Mouse (Mus musculus) neutrophil, adult 5-6 weeks (primary cell): ENCODE results near the gene Rmi1. TPM values are rescaled to one million over a fixed set of nuclear protein-coding genes. Genes with fewer than 3 reads are reported as not detected.
"Not testable (repeated sequence)": the region's sequence is repeated elsewhere in the genome, so short reads cannot be mapped to it uniquely, and the experiment has no call there.

Experiments
- ATAC-seq: fragments of 151-379, 151-347 bp; 2 replicates; pipeline ENCODE4 v1.8.0; 2017; ENCODE audit warnings: mild to moderate bottlenecking, moderate TSS enrichment; ENCODE audit not compliant: insufficient number of reproducible peaks, poor library complexity, low FRiP score, severe bottlenecking; ENCODE audit errors: extremely low read depth
- total RNA-seq: library from RNA; stranded (forward); fragments of 200-1000 nt; gene quantifications from 2 replicates; pipeline ENCODE4 v1.2.3, GENCODE M21; 2017

Gene Rmi1
- 38.4 and 45.8 TPM in 2 replicates for total RNA-seq

- peak; percentile 86 for ATAC-seq
These were observed at the start of gene Rmi1 for GRCm38 (mm10) chr13:58402003-58402743. Gene Rmi1, plus strand, starts transcription at chr13:58402248.

DNA sequence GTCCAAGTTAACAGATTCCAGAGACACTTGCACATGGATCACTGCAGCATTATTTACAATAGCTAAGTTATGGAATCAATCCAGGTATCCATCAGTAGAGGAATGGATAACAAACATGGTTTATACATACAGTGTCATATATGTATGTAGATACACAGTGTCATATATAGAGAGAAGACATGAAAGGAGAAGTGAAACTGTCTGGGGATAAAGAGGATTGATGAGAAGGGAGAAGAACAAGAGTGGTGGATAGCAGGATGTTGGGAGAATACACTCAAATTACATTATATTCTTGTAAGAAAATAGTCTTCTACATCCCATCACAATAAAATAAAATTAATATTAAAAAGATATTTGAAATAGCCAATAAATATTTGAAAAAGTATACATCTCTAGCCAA, 49.1 kb upstream of the Rmi1 start:
- no peak for ATAC-seq

DNA sequence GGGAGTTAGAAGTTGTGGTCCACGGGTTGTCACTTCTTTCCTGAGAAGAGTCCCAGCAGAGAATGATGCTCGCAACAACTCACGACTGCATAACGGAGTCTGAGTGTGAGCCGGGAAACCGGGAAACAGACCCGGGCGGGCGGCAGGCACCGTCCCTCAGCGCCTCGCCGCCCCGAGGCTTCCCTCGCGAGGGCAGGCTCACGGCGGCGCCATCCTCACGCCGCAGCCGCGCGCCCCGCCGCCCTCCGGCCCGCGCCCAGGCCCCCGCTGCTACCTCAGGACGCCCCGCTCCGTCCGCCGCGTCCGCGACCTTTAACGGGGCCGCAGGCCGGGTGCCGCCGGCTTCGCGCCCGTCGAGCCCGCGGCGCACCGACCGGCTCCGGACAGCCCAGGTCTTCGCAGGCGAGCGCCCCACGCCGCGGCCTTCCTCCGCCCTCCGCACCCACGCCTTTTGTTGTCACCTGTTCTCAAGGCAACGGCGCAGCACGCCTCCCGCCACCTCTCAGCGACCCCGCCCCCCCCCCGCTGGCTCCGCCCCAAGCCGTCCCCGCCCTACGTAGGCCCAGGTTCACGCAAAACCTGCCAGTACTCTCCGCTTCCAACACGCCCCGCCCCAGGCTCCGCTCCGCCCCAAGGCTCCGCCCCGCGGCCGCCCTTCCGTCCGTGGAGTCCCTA, 43.3 kb upstream of the Rmi1 start, which contains the start of gene Kif27:
Gene Kif27, minus strand, starts transcription at position 494 of the 675 bp plus-strand sequence.
- peak; percentile 95 for ATAC-seq

DNA sequence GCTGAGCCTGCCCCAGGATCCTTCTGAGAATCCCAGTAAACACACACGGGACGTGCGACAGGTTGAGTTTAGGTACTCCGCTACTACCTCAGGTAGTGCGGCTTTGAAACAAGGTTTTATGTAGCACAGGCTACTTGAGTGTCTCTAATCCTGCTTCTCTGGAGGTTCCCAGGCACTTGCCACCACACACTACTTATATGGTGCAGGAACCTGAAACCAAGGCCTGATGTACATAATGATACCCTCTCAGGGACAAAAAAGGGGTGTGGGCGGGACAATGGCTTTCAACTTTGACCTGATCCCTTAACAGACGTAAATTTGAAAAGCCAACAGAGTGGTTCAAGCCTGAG, 42.8 kb upstream of the Rmi1 start:
- no peak for ATAC-seq

DNA sequence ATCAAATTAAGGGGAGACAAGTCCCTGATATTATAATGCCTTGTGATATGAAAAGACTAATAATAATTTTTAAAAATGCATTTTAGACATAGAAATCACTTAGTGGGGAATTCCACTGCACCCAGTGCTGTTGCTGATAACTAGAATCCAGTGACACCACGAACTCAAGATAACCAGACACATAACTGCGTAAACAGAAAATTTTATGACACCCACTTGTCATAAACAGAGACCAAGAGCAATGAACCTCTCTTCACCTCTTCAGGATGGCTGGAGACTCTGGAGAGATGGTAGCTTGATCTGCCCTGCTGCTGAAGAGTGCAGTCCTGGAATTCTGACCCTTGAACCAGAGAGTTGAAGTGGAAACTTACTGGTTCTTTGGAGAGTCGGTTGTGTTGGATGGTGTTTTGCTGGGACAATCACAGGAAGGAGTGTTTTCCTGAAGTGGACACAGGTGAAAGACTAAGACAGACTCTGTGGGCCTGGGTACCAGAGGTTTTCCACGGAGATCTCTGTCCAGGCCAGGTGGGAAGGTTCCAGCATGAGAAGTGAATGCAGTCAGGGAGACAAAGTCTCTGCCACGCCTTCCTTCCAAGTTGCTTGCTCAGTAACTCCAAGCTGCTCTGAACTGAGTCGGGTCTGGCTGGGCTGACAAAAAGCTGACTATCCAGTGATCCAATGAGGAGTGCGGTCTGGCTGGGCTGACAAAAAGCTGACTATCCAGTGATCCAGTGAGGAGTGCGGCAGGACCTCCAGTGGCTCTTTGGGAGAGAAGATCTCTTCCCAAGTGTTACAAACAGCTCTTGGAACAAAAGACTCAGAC, 37.5 kb upstream of the Rmi1 start:
- no peak for ATAC-seq

DNA sequence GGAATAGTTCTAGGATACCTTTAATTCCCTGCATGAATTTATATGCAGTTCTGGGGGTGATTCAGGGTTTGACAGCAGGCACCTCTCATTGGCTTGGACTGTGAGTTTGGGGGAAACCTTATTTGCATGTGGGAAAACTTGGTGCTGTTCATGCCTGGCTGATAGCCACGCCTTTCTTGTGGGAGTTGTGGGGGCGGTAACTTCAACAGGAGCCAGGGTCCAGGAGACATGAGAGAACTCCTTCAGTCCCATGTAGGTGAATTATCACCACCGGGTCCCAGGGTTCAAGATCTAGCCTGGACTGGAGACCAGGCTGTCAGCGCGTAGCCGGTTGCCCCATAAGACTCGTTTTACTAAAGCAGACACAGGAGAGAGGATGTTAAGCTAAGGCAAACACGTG, 36.9 kb upstream of the Rmi1 start:
- not testable (repeated sequence) for ATAC-seq

GRCm38 (mm10) chr13:58366373-58366772, 35.7 kb upstream of the Rmi1 start:
- no peak for ATAC-seq

DNA sequence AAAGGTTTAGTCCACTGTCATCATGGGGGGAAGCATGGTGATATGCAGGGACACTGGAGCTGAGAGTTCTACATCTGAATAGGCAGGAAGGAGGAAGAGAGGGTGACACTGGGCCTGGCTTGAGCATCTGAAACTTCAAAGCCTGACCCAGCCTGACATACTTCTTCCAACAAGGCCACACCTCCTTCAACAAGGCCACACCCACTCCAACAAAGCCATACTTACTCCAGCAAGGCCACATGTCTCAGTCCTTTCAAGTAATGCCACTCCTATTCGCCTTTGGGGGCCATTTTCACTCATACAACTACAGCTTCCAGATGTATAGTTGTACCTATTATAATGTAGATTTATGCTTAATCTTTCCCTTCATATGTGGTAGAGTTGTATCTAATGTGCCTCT, 34.4 kb upstream of the Rmi1 start:
- no peak for ATAC-seq

DNA sequence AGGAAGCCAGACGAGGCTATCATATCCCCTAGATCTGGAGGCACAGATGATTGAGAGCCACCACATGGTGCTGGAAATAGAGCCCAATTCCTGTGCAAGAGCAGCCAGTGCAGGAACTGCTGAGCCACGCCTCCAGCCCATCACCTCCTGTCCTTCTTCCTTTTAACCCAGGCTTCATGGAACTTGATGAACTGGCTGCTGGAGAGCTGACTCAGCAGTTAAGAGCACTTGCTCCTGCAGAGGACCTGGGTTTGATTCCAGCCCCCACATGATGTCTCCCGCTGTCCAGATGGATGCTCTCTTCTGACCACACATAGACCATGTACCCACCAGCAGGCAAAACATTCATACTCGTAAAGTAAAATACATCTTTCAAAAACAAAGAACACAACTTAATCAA, 33.2 kb upstream of the Rmi1 start:
- no peak for ATAC-seq

GRCm38 (mm10) chr13:58372278-58373152, 29.5 kb upstream of the Rmi1 start:
- no peak for ATAC-seq

GRCm38 (mm10) chr13:58373153-58373470, 28.9 kb upstream of the Rmi1 start:
- no peak for ATAC-seq

- no peak for ATAC-seq
These were observed 17.7 kb upstream of the Rmi1 start for GRCm38 (mm10) chr13:58384371-58384770.

- peak; percentile 20 for ATAC-seq
These were observed 17.1 kb upstream of the Rmi1 start, which contains the start of gene 2210016F16Rik for GRCm38 (mm10) chr13:58384779-58385546. Gene 2210016F16Rik, minus strand, starts transcription at chr13:58385225.

GRCm38 (mm10) chr13:58385547-58385920, 16.5 kb upstream of the Rmi1 start:
- ATAC-seq: no peak

GRCm38 (mm10) chr13:58387948-58388347, 14.1 kb upstream of the Rmi1 start:
- peak; percentile 84 for ATAC-seq

- no peak for ATAC-seq
These were observed 13.7 kb upstream of the Rmi1 start for GRCm38 (mm10) chr13:58388379-58388778.

DNA sequence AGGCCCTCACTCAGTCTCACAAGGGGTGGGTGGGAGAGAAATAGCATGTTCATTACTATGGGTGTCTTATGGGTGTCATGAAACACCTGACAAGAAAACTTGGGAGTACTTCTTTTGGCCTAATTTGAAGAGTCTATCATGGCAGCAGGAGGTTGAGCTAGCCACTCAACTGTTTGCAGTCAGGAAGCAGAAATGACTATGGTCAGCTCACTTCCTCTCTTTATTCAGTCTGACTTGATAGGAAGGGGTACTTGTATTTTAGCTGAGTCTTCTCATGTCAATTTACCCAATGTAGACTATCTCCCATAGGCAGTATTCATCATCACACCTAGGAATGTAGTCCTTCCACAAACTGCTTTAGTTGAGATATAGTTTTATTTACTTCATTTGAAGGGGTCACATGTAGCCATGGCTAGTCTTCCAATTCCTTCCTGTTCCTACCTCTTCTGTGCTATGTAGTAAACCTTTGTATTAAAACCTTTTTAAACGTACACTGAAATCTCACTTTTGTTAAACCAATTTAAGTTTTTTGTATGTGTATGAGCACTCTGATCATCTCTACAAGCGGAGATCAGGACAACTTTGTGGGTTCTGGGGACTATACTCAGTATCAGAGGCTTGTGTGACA, 12.6 kb upstream of the Rmi1 start:
- no peak for ATAC-seq

- ATAC-seq: not testable (repeated sequence)
These were observed 7.7 kb upstream of the Rmi1 start for GRCm38 (mm10) chr13:58394392-58394791.
